Mouse (Mus musculus): ENCODE data around the gene Cyb561d1. TPM values are rescaled to one million over a fixed set of nuclear protein-coding genes. Genes with fewer than 3 reads are reported as not detected.

Gene Cyb561d1
- 25.3 TPM for polyA plus RNA-seq (2017; shearing (Covaris generic))

DNA sequence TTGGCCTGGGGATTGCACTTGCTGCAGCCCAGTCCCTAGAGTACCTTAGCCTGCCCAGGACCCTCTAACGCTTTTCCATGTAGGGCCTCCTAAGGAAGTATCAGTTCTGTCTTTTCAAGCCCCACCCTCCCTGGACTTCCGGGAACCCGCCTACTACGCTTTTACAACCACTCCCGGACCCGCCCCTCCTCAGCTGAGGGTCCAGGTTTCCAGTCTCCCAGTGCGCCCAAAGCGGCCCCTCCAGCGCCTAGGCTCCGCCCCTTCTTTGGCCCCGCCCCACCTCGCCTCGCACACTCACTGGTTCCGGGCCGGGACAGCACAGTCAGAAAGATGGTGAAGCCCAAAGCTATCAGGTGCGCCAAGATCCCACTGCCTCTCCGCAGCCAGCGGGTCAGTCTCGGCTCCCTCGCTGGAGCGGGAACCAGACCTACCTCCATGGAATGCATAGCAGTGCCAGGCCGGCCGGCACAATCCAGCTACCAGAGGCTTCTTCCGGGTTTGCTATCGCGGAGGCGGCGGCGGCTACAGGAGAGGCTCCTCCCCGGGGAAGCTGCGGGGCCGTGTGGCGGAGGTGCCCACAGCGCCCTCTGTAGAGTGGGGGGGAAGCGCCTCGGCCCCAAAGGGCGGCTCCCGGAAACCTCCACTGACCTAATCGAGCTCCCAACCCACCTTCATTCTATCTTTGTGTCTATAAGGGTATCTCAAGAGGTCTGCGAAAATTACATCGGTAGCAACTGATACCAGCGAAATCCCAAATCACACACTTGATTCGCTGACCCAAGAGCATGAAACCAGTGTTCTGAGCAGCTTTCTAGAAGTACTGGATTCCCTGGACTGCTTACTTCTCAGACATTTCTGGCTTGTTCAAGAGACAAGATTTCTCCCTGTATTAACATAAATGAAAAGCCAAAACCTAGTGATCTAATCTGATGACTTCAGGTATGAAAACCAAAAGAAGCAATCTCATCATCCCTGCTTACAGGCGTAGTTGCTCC, at the start of gene Cyb561d1:
Gene Cyb561d1, minus strand, starts transcription at position 884 of the 995 bp plus-strand sequence.

DNA sequence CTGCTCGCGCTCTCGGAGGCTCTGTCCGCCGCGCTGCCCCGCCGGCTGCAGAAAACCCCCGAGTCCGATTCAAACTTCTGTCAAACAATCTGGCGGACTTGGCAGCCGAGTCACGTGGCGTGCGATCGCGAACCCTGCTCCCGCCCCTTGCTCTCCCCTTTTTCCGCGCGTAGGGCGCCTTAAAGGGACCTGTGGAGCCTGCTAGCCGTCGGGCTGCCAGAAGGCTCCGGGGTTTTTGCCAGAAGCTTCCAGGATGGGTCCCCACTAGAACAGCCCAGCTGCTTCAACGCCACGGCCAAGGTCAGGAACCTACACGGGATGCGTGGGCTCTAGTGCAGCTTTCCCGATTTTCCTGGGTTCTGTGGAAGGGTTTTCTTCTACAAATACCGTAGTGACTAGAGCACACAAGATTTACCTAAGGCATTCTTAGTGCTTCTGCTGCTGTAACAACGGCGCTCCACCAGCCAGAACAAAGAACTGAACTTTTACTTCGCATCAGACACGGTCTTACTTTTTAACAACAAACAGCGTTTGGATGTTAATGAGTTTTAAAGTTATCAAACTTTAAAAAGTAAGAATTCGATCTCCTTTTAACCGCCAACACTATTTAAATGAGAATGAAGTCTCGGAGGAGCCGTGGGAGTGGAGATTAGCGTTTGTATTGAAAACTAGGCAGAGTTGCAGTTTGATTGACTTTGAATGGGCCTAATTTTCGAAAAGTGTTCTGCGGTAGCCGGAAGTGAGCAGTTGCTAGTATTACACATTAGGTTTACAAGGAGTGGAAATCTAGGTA, 25.7 kb upstream of the Cyb561d1 start, which contains the start of gene Sypl2:
Gene Sypl2, minus strand, starts transcription at position 91 of the 793 bp plus-strand sequence.

DNA sequence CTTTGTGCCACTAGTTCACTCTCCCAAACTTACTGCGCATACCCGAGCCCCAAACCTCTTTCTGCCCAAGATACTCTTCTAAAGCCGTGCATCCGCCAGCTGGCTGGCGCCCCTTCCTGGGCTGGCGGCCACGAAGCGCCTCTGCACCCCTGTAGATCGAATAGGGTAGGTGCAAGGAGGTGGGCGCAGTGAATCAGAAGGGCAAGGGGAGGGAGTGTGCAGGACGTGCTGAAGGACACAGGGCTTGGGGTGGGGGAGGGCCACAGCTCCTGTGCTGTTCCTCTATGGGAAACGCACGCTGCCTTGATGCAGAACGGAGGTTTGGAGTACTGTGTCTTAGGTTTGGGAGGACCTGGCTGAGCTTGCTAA, 9.7 kb upstream of the Cyb561d1 start, which contains the start of gene Atxn7l2:
Gene Atxn7l2, minus strand, starts transcription at position 164 of the 369 bp plus-strand sequence.

DNA sequence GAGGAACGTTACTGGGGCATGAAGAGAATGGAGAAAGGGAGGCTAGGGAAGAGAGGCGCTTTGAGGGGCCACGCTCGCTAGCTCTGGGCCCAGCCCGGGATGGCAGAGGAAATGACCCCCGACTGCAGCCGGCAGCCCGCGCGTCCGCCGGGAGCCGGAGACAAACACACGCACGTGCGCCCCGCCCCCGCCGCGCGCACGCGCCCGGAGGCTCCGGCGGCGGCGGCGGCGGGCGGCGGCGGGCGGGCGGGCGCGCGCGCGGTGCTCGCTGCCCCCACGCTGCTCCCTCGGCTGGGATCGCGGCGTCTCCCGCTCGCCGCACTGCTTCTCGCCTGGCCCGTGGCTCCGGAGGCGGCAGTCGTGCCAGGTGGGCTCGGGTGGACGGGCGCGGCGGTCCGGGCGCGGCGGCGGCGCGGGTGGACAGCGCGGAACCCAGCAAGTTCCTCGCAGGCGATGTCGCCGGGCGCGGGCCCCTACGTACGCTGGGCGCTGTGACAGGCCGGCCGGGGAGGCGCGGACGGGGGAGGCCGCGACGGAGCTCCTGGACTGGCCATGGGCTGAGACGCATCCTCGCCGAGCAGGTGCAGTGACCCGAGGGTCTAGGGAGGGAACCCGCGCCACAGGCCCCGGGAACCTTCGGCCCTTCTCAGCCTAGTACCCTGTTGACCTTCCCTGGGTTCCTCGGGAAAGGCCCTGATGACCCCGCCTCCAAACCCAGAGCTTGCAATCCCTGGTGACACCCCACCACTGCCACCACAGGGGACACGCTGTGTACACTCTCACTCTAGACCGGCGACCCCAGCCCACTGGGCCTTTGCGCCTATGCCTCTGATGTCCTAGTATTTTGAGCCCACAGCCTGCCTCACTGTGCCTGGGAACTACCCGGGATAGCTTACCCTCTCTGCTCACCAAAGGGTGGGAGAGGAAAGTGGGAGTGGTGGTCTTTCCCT, 14.6 kb downstream of the Cyb561d1 start, which contains the start of gene Amigo1:
Gene Amigo1, plus strand, starts transcription at position 238 of the 950 bp plus-strand sequence.

DNA sequence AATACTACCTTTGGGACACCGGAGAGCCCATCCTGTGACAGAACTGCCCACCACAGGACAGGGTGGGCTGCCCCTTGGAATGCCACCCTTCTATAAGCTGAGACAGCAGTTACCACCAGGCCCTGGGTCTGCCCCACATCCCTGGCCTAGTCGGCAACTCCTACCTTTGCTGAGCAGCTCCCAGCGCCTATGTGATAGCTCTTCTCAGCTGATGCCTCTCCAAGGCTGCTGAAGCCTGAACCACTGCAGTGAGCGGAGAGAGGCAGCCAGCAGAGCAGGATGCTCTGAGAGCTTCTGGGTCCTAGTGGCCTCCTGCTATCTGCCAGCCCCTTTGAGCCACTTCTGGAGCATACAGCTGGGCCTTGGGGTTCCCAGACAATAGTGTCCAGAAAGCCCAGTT, 46.4 kb downstream of the Cyb561d1 start, which contains the start of gene Gpr61:
Gene Gpr61, minus strand, starts transcription at position 227 of the 400 bp plus-strand sequence.

Other genes starting within 250 kb of the Cyb561d1 start
- gene Gstm3, start 231.9 kb downstream of the Cyb561d1 start, polyA plus RNA-seq (2017; shearing (Covaris generic)): not detected
- not detected for gene Gstm2, start 214.8 kb downstream of the Cyb561d1 start, polyA plus RNA-seq (2017; shearing (Covaris generic))
- gene Gstm1, start 183.2 kb downstream of the Cyb561d1 start, polyA plus RNA-seq (2017; shearing (Covaris generic)): 2.6 TPM
- gene Gstm4, start 156.3 kb downstream of the Cyb561d1 start, polyA plus RNA-seq (2017; shearing (Covaris generic)): 10.1 TPM
- 58.2 TPM for gene Ampd2, start 114.6 kb downstream of the Cyb561d1 start, polyA plus RNA-seq (2017; shearing (Covaris generic))
- gene Gnat2, start 108.4 kb downstream of the Cyb561d1 start, polyA plus RNA-seq (2017; shearing (Covaris generic)): not detected
- 204 TPM for gene Gnai3, start 55.1 kb downstream of the Cyb561d1 start, polyA plus RNA-seq (2017; shearing (Covaris generic))
- gene Gpr61, start 46.3 kb downstream of the Cyb561d1 start, polyA plus RNA-seq (2017; shearing (Covaris generic)): not detected
- gene Amigo1, start 14.9 kb downstream of the Cyb561d1 start, polyA plus RNA-seq (2017; shearing (Covaris generic)): 0.56 TPM
- 7.8 TPM for gene Atxn7l2, start 9.7 kb upstream of the Cyb561d1 start, polyA plus RNA-seq (2017; shearing (Covaris generic))
- gene Sypl2, start 25.4 kb upstream of the Cyb561d1 start, polyA plus RNA-seq (2017; shearing (Covaris generic)): not detected
- 157 TPM for gene Psma5, start 55.7 kb upstream of the Cyb561d1 start, polyA plus RNA-seq (2017; shearing (Covaris generic))
- gene Sort1, start 82.9 kb upstream of the Cyb561d1 start, polyA plus RNA-seq (2017; shearing (Covaris generic)): 0.10 TPM
- not detected for gene Mybphl, start 163.7 kb upstream of the Cyb561d1 start, polyA plus RNA-seq (2017; shearing (Covaris generic))
- 2.9 TPM for gene Psrc1, start 182.6 kb upstream of the Cyb561d1 start, polyA plus RNA-seq (2017; shearing (Covaris generic))
- gene Celsr2, start 214.3 kb upstream of the Cyb561d1 start, polyA plus RNA-seq (2017; shearing (Covaris generic)): 0.40 TPM
- gene Sars, start 244.0 kb upstream of the Cyb561d1 start, polyA plus RNA-seq (2017; shearing (Covaris generic)): 172 TPM